Mouse (Mus musculus) lung, adult 2 months (tissue): ENCODE data around the gene Rbbp9.

Experiments used
- CTCF ChIP-seq: fragments of 200-500 bp; IDR thresholded peaks from 2 replicates; pipeline ENCODE4 v1.5.1; 2011; ENCODE audit warnings: mild to moderate bottlenecking, low read length, control low read depth; ENCODE audit not compliant: insufficient read depth
- POLR2A ChIP-seq: fragments of 200-500 bp; IDR thresholded peaks from 2 replicates; pipeline ENCODE4 v1.6.1; 2011; ENCODE audit warnings: low read depth, mild to moderate bottlenecking, control low read depth, low read length, borderline replicate concordance; ENCODE audit errors: extremely low read depth

GRCm38 (mm10) chr2:144526981-144527820, 23.5 kb downstream of the Rbbp9 start, which contains the start of the genes Dzank1 and Polr3f:
- TF ChIP-seq CTCF (no peak), POLR2A (peak; percentile 28; the same call in 1 of the 2 replicates)
